In the genomic region with DNA sequence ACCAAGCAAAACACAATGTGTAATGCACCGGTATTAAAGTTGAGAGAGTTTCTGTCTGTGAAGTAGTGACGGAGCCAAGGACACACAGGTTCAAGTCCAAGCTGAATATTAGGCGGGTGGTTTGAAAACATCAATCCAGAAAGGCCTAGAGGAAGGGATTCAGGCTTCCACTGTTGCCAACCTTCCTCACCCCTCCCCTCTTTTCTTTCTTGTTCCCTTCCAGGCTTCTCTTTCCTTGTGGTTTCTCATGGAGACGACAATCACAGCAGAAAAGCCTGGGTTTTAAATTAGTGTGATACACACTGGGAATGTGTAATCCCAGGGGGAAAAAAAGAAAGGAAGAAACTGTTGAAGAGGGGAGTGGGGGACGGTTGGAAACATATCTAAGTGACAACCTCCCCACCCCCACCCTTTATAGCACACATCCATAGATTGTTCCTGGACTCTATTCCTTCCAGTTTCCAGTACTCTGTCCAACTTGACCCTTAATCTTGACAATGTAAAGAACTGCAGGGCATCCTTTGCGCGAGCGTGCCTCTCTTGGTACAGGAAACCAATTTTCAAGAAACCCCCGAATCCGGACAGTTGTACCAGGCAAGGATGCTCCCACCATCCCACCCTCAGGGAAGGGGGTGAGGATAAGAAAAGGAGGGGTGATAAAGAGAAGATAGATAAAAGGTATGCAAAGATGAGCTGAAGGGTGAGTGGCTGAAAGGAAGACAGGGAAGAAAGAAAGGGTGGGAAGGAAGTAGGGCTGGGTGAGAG, we compare ENCODE assay signal across 9 mouse cellular contexts. TPM values are rescaled to one million over a fixed set of nuclear protein-coding genes. Genes with fewer than 3 reads are reported as not detected.
DNase-seq lines count a peak whose midpoint lies in the region; ATAC-seq and TF ChIP-seq lines count a peak whose summit lies in the region.
"Had no signal": no experiment of that assay in that cellular context is flagged by ENCODE, and none has a peak within 500 bp of the region (broad histone marks: within the 10 kb centered on the region; RNA-seq: fewer than 3 reads in every experiment).

No protein-coding gene starts in this region.

- H3K4me3 ChIP-seq in intestine, embryonic 16.5 days (ENCODE audit: low read length), result peak overlapping the region; percentile 54
- H3K4me3 ChIP-seq in stomach, embryonic 15.5 days (replicated peaks), result peak overlapping the region; percentile 46
- no peak overlapping the region for H3K4me3 ChIP-seq in gastrocnemius, adult 2 months

- H3K27ac ChIP-seq in intestine, embryonic 16.5 days (ENCODE audit: low read length), result no peak overlapping the region
- no peak overlapping the region for H3K27ac ChIP-seq in stomach, embryonic 15.5 days
- no peak overlapping the region for H3K27ac ChIP-seq in gastrocnemius, adult 2 months
- H3K27ac ChIP-seq: liver, embryonic 15.5 days had no signal

- H3K27me3 ChIP-seq in intestine, embryonic 16.5 days (replicated peaks; ENCODE audit: control insufficient read depth, insufficient read depth, low read length), result no peaks in the 10 kb centered on the region
- no peaks in the 10 kb centered on the region for H3K27me3 ChIP-seq in stomach, embryonic 15.5 days (replicated peaks)

- intact Hi-C loops in gastrocnemius, adult 2 months (cut with DNase I), result no loop called here

- H3K4me1 ChIP-seq in intestine, embryonic 16.5 days (ENCODE audit: control insufficient read depth, insufficient read depth, low read length), result 0 out of 2 replicates have a peak, but pooled peaks cover 2% of the 10 kb centered on the region
- H3K4me1 ChIP-seq in stomach, embryonic 15.5 days, result 0 out of 2 replicates have a peak, but pooled peaks cover 6% of the 10 kb centered on the region

- H3K4me2 ChIP-seq in intestine, embryonic 16.5 days (ENCODE audit: low read depth, low read length), result peak overlapping the region; percentile 82
- H3K4me2 ChIP-seq in stomach, embryonic 15.5 days, result peak overlapping the region; percentile 85

- DNase-seq in embryo, embryonic 10.5 days (ENCODE audit: low spot score), result peak; percentile 43
- no peak for DNase-seq in embryo, embryonic 10 days (ENCODE audit: low spot score)
- peak; percentile 11 for DNase-seq in retina, embryonic 14.5 days (ENCODE audit: low spot score)
- no peak for DNase-seq in retina, postnatal 1 day
- no peak for DNase-seq in gastrocnemius, adult 2 months
- DNase-seq in B cell, adult 2 months, result no peak

- H3K9ac ChIP-seq in intestine, embryonic 16.5 days (ENCODE audit: low read depth, low read length), result peak overlapping the region; percentile 43; the same call in 1 of the 2 replicates
- H3K9ac ChIP-seq in stomach, embryonic 15.5 days, result no peak overlapping the region
- H3K9ac ChIP-seq: liver, embryonic 15.5 days had no signal

- no peaks in the 10 kb centered on the region for H3K36me3 ChIP-seq in intestine, embryonic 16.5 days (ENCODE audit: control insufficient read depth, insufficient read depth, low read length)
- H3K36me3 ChIP-seq in stomach, embryonic 15.5 days, result no peaks in the 10 kb centered on the region
- H3K36me3 ChIP-seq: liver, embryonic 15.5 days had no signal

- no peaks in the 10 kb centered on the region for H3K9me3 ChIP-seq in intestine, embryonic 16.5 days (ENCODE audit: control insufficient read depth, low read length)
- H3K9me3 ChIP-seq in stomach, embryonic 15.5 days, result no peaks in the 10 kb centered on the region
- H3K9me3 ChIP-seq: liver, embryonic 15.5 days had no signal

- peak; percentile 7; the same call in 1 of the 2 replicates for ATAC-seq in intestine, embryonic 16.5 days
- ATAC-seq in stomach, embryonic 15.5 days (ENCODE audit: insufficient read depth, low FRiP score, low read depth), result no peak

- TF ChIP-seq CTCF in gastrocnemius, adult 2 months (IDR thresholded peaks at IDR 0.05), result no peak

- WGBS in intestine, embryonic 16.5 days, result 21% methylated on average over 10 of the region's 10 CpGs
- 21% methylated on average over 10 of the region's 10 CpGs for WGBS in stomach, embryonic 15.5 days

RNA-seq across cellular contexts. Expression of gene Ctnna2, which starts 0.8 kb away (rescaled TPM):
- 4.6 and 4.9 TPM in 2 replicates for polyA plus RNA-seq in intestine, embryonic 16.5 days (2015; fragmentation: Nextera tagmentation; extraction: Ambion mirVana)
- 7.2 and 7.5 TPM in 2 replicates for polyA plus RNA-seq in stomach, embryonic 15.5 days (2015; fragmentation: Nextera tagmentation; extraction: Ambion mirVana)
- not detected for total RNA-seq in gastrocnemius, adult 2 months (2021)

Comparison
In these comparisons a context has a peak if more than half of its experiments do, and no peak if none do; other contexts are left out.
1. DNase-seq: peak in embryo, embryonic 10.5 days (single experiment) and retina, embryonic 14.5 days (single experiment); none in embryo, embryonic 10 days (single experiment), retina, postnatal 1 day (single experiment), gastrocnemius, adult 2 months (single experiment) and B cell, adult 2 months (0 of 2).